ENCODE assay signal across 8 mouse cellular contexts in genomic region chr16:21274012-21274528, GRCm38 (mm10).
DNase-seq lines count a peak whose midpoint lies in the region; ATAC-seq and TF ChIP-seq lines count a peak whose summit lies in the region.

No protein-coding gene starts in this region.

- intact Hi-C loops in gastrocnemius, postnatal 14 days (cut with DNase I; ENCODE audit: low total_unique reads), result no loop called here

- H3K27me3 ChIP-seq in lung, embryonic 14.5 days (ENCODE audit: insufficient read depth, low read length), result no peaks in the 10 kb centered on the region
- H3K27me3 ChIP-seq in forebrain, embryonic 15.5 days, result no peaks in the 10 kb centered on the region
- no peaks in the 10 kb centered on the region for H3K27me3 ChIP-seq in stomach, embryonic 14.5 days (ENCODE audit: control insufficient read depth, insufficient read depth, low read length)

- ATAC-seq in lung, embryonic 14.5 days (ENCODE audit: insufficient read depth), result peak; percentile 73
- peak; percentile 85 for ATAC-seq in forebrain, embryonic 15.5 days (replicated peaks)
- ATAC-seq in stomach, embryonic 14.5 days (ENCODE audit: insufficient number of reproducible peaks, insufficient read depth, low FRiP score, low read depth), result peak; percentile 77
- no peak for ATAC-seq in megakaryocyte-erythroid progenitor cell, adult 5-6 weeks (replicated peaks; ENCODE audit: low FRiP score, low TSS enrichment, poor library complexity, severe bottlenecking)

- TF ChIP-seq CTCF in lung, embryonic 14.5 days (IDR thresholded peaks at IDR 0.05; ENCODE audit: low read depth), result no peak

- H3K36me3 ChIP-seq in lung, embryonic 14.5 days (ENCODE audit: insufficient read depth), result no peaks in the 10 kb centered on the region
- H3K36me3 ChIP-seq in forebrain, embryonic 15.5 days, result no peaks in the 10 kb centered on the region
- no peaks in the 10 kb centered on the region for H3K36me3 ChIP-seq in stomach, embryonic 14.5 days (ENCODE audit: control insufficient read depth, insufficient read depth, low read length)

- peak; percentile 62 for DNase-seq in lung, embryonic 14.5 days
- DNase-seq in lung, postnatal 36 days, result no peak
- peak; percentile 16 to 38 for DNase-seq in kidney, postnatal 36 days
- DNase-seq in gastrocnemius, postnatal 14 days, result no peak
- DNase-seq in lung, adult 18-20 months, result no peak

- peak overlapping the region; percentile 6; the same call in 1 of the 2 replicates for H3K9ac ChIP-seq in lung, embryonic 14.5 days
- H3K9ac ChIP-seq in forebrain, embryonic 15.5 days (replicated peaks), result no peak overlapping the region
- no peak overlapping the region for H3K9ac ChIP-seq in stomach, embryonic 14.5 days (replicated peaks; ENCODE audit: low read depth, low read length)

- no peaks in the 10 kb centered on the region for H3K9me3 ChIP-seq in lung, embryonic 14.5 days (ENCODE audit: low read depth, low read length)
- no peaks in the 10 kb centered on the region for H3K9me3 ChIP-seq in forebrain, embryonic 15.5 days
- H3K9me3 ChIP-seq in stomach, embryonic 14.5 days (ENCODE audit: control insufficient read depth, low read depth, low read length), result no peaks in the 10 kb centered on the region

- no peak overlapping the region for H3K4me2 ChIP-seq in lung, embryonic 14.5 days
- H3K4me2 ChIP-seq in forebrain, embryonic 15.5 days (replicated peaks), result no peak overlapping the region
- no peak overlapping the region for H3K4me2 ChIP-seq in stomach, embryonic 14.5 days (replicated peaks; ENCODE audit: low read depth, low read length)

- peaks cover 28% of the 10 kb centered on the region for H3K4me1 ChIP-seq in lung, embryonic 14.5 days (ENCODE audit: insufficient read depth)
- peaks cover 33% of the 10 kb centered on the region for H3K4me1 ChIP-seq in forebrain, embryonic 15.5 days
- H3K4me1 ChIP-seq in stomach, embryonic 14.5 days (ENCODE audit: control insufficient read depth, insufficient read depth, low read length), result peaks cover 37% of the 10 kb centered on the region

- no peak overlapping the region for H3K4me3 ChIP-seq in lung, embryonic 14.5 days (ENCODE audit: low read depth, low read length)
- H3K4me3 ChIP-seq in forebrain, embryonic 15.5 days, result no peak overlapping the region
- no peak overlapping the region for H3K4me3 ChIP-seq in stomach, embryonic 14.5 days (ENCODE audit: low read depth, low read length)

- peak overlapping the region; percentile 77 for H3K27ac ChIP-seq in lung, embryonic 14.5 days (ENCODE audit: low read depth)
- H3K27ac ChIP-seq in forebrain, embryonic 15.5 days (replicated peaks), result peak overlapping the region; percentile 20
- H3K27ac ChIP-seq in stomach, embryonic 14.5 days (ENCODE audit: low read length), result peak overlapping the region; percentile 40; the same call in 1 of the 2 replicates

- 8% methylated on average over 2 of the region's 2 CpGs for WGBS in lung, embryonic 14.5 days
- 0% methylated on average over 2 of the region's 2 CpGs for WGBS in forebrain, embryonic 15.5 days
- WGBS in stomach, embryonic 14.5 days, result 3% methylated on average over 2 of the region's 2 CpGs

Comparison
In these comparisons a context has a peak if more than half of its experiments do, and no peak if none do; other contexts are left out.
1. DNase-seq: peak in lung, embryonic 14.5 days (single experiment) and kidney, postnatal 36 days (2 of 2); none in lung, postnatal 36 days (single experiment), gastrocnemius, postnatal 14 days (single experiment) and lung, adult 18-20 months (0 of 2).
2. H3K27ac ChIP-seq: peak in every context shown above with its lines; median percentile 77 in lung, embryonic 14.5 days; 40 in stomach, embryonic 14.5 days; 20 in forebrain, embryonic 15.5 days.